Mouse (Mus musculus) stomach, postnatal 0 days (tissue): Measurements from ENCODE around the gene 1700010B08Rik.

ENCODE experiments used
- CTCF ChIP-seq: IDR thresholded peaks from 2 replicates; pipeline ENCODE4 v1.5.1; 2016; ENCODE audit warnings: antibody characterized with exemption, low read depth, mild to moderate bottlenecking, moderate library complexity
- EP300 ChIP-seq: optimal IDR thresholded peaks from 2 replicates; pipeline ENCODE3; 2016; ENCODE audit warnings: antibody characterized with exemption

DNA sequence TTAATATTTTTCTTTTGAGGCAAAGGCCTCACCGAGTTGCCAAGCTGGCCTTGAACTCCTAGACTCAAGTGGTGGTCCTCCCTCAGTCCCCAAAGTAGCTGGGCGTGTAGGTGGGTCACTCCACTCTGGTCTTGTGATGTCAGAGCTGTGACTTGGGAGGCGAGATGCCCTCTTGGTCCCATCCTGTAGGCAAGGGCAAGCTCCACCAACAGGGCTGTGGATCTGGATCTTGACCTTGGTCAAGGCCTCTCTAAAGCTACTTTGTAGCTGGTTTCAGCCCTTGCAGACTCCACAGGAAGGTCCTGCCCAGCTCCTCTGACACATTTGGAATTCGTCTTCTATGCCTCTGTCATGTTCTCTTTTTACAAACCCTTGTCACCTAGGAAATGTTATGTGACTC lies 6.6 kb downstream of the 1700010B08Rik start:
- no peak for TF ChIP-seq CTCF
- TF ChIP-seq EP300: no peak
